Comparison of ENCODE assay signal across 9 mouse cellular contexts in genomic region chrX:153499294-153500046, GRCm38 (mm10). TPM values are rescaled to one million over a fixed set of nuclear protein-coding genes. Genes with fewer than 3 reads are reported as not detected.
DNase-seq lines count a peak whose midpoint lies in the region; ATAC-seq and TF ChIP-seq lines count a peak whose summit lies in the region.
"Had no signal": no experiment of that assay in that cellular context is flagged by ENCODE, and none has a peak within 500 bp of the region (broad histone marks: within the 10 kb centered on the region; RNA-seq: fewer than 3 reads in every experiment).

No protein-coding gene starts in this region.

- no peaks in the 10 kb centered on the region for H3K9me3 ChIP-seq in forebrain, embryonic 12.5 days
- H3K9me3 ChIP-seq in hindbrain, embryonic 15.5 days, result no peaks in the 10 kb centered on the region
- H3K9me3 ChIP-seq in limb, embryonic 14.5 days (ENCODE audit: control insufficient read depth, low read length), result no peaks in the 10 kb centered on the region
- H3K9me3 ChIP-seq in neural tube, embryonic 15.5 days (replicated peaks), result no peaks in the 10 kb centered on the region

- H3K4me1 ChIP-seq in forebrain, embryonic 12.5 days, result peaks cover 8% of the 10 kb centered on the region; the same call in 1 of the 2 replicates
- H3K4me1 ChIP-seq in hindbrain, embryonic 15.5 days (replicated peaks), result 0 out of 2 replicates have a peak, but pooled peaks cover 4% of the 10 kb centered on the region
- no peaks in the 10 kb centered on the region for H3K4me1 ChIP-seq in limb, embryonic 14.5 days (ENCODE audit: control insufficient read depth, insufficient read depth, low read length)
- peaks cover 2% of the 10 kb centered on the region; the same call in 1 of the 2 replicates for H3K4me1 ChIP-seq in neural tube, embryonic 15.5 days

- no peak for ATAC-seq in forebrain, embryonic 12.5 days (ENCODE audit: low FRiP score)
- no peak for ATAC-seq in hindbrain, embryonic 15.5 days (ENCODE audit: low FRiP score, low read depth)
- no peak for ATAC-seq in limb, embryonic 14.5 days (ENCODE audit: low FRiP score, low read depth)
- no peak for ATAC-seq in neural tube, embryonic 15.5 days (ENCODE audit: low FRiP score)

- H3K36me3 ChIP-seq in forebrain, embryonic 12.5 days (replicated peaks), result peaks cover 6% of the 10 kb centered on the region; the same call in 1 of the 2 replicates
- no peaks in the 10 kb centered on the region for H3K36me3 ChIP-seq in hindbrain, embryonic 15.5 days
- H3K36me3 ChIP-seq in limb, embryonic 14.5 days (ENCODE audit: control insufficient read depth, insufficient read depth, low read length), result no peaks in the 10 kb centered on the region
- H3K36me3 ChIP-seq in neural tube, embryonic 15.5 days, result no peaks in the 10 kb centered on the region

- peak overlapping the region; percentile 67 for H3K4me3 ChIP-seq in forebrain, embryonic 12.5 days (replicated peaks)
- peak overlapping the region; percentile 66 for H3K4me3 ChIP-seq in hindbrain, embryonic 15.5 days
- H3K4me3 ChIP-seq in limb, embryonic 14.5 days (replicated peaks; ENCODE audit: low read length), result peak overlapping the region; percentile 58
- peak overlapping the region; percentile 57 for H3K4me3 ChIP-seq in neural tube, embryonic 15.5 days (replicated peaks)

- TF ChIP-seq POLR2A in limb, embryonic 14.5 days (IDR thresholded peaks at IDR 0.05; ENCODE audit: borderline replicate concordance, extremely low read depth, insufficient read depth, insufficient read length), result no peak

- H3K4me2 ChIP-seq in forebrain, embryonic 12.5 days, result peak overlapping the region; percentile 64
- peak overlapping the region; percentile 72 for H3K4me2 ChIP-seq in hindbrain, embryonic 15.5 days
- peak overlapping the region; percentile 66 for H3K4me2 ChIP-seq in limb, embryonic 14.5 days (replicated peaks; ENCODE audit: low read depth, low read length, severe bottlenecking)
- peak overlapping the region; percentile 65 for H3K4me2 ChIP-seq in neural tube, embryonic 15.5 days

- H3K9ac ChIP-seq in forebrain, embryonic 12.5 days, result peak overlapping the region; percentile 87
- H3K9ac ChIP-seq in hindbrain, embryonic 15.5 days, result peak overlapping the region; percentile 79
- peak overlapping the region; percentile 82 for H3K9ac ChIP-seq in limb, embryonic 14.5 days (ENCODE audit: low read depth, low read length, severe bottlenecking)
- H3K9ac ChIP-seq in neural tube, embryonic 15.5 days (replicated peaks), result peak overlapping the region; percentile 76

- 18% methylated on average over 32 of the region's 32 CpGs for WGBS in forebrain, embryonic 12.5 days
- 33% methylated on average over 32 of the region's 32 CpGs for WGBS in hindbrain, embryonic 15.5 days
- WGBS in limb, embryonic 14.5 days, result 33% methylated on average over 31 of the region's 32 CpGs
- 20% methylated on average over 32 of the region's 32 CpGs for whole genome bisulfite sequencing in neural tube, embryonic 15.5 days

- no peaks in the 10 kb centered on the region for H3K27me3 ChIP-seq in forebrain, embryonic 12.5 days
- no peaks in the 10 kb centered on the region for H3K27me3 ChIP-seq in hindbrain, embryonic 15.5 days
- H3K27me3 ChIP-seq in limb, embryonic 14.5 days (ENCODE audit: control insufficient read depth, insufficient read depth, low read length), result no peaks in the 10 kb centered on the region
- H3K27me3 ChIP-seq in neural tube, embryonic 15.5 days (replicated peaks), result no peaks in the 10 kb centered on the region

- intact Hi-C loops in heart, postnatal 25 days (cut with DNase I), result loop anchor here (5.0 to 10.0 kb wide), 2 partner anchors 223 to 465 kb away; partner anchors contain the start of genes Mageh1 and Nbdy

- peak; percentile 87 for DNase-seq in heart, adult 11 months
- DNase-seq in heart, postnatal 25 days (ENCODE audit: low spot score), result no peak
- peak; percentile 3 for DNase-seq in adrenal gland, adult 8-10 months
- DNase-seq in limb, embryonic 14.5 days (ENCODE audit: low spot score), result no peak
- DNase-seq in gastrocnemius, adult 18-20 months (ENCODE audit: low spot score), result no peak

- peak overlapping the region; percentile 96 for H3K27ac ChIP-seq in forebrain, embryonic 12.5 days
- peak overlapping the region; percentile 96 for H3K27ac ChIP-seq in hindbrain, embryonic 15.5 days (replicated peaks)
- H3K27ac ChIP-seq in limb, embryonic 14.5 days (replicated peaks; ENCODE audit: low read depth, low read length), result 0 out of 2 replicates have a peak overlapping the region, but pooled peaks have one; percentile 5
- H3K27ac ChIP-seq in neural tube, embryonic 15.5 days (replicated peaks), result peak overlapping the region; percentile 95

RNA-seq across cellular contexts. Expression of gene Ubqln2, which starts 1.4 kb away (rescaled TPM):
- total RNA-seq in heart, postnatal 25 days (2021), result 10 to 100 TPM; 22.7 to 26.5 TPM
- total RNA-seq in adrenal gland, adult 8-10 months (2022), result 10 to 100 TPM; 64.1 to 79.8 (median 69.0) TPM
- polyA plus RNA-seq in forebrain, embryonic 12.5 days (2016; fragmentation: Nextera tagmentation; extraction: Ambion mirVana), result 55.1 and 63.9 TPM in 2 replicates
- 51.2 and 52.4 TPM in 2 replicates for polyA plus RNA-seq in hindbrain, embryonic 15.5 days (2015; fragmentation: Nextera tagmentation; extraction: Ambion mirVana)
- 64.4 and 86.6 TPM in 2 replicates for polyA plus RNA-seq in limb, embryonic 14.5 days (2012; rRNA removed)
- 29.2 and 31.9 TPM in 2 replicates for polyA plus RNA-seq in limb, embryonic 14.5 days (2014; fragmentation: Nextera tagmentation; extraction: Ambion mirVana)
- 38.5 and 42.0 TPM in 2 replicates for polyA plus RNA-seq in neural tube, embryonic 15.5 days (2015; fragmentation: Nextera tagmentation; extraction: Ambion mirVana)
- total RNA-seq in gastrocnemius, adult 18-20 months (2021), result 10 to 100 TPM; 20.6 to 20.7 TPM

RNA-seq across cellular contexts. Expression of gene Cypt3, which starts 58.9 kb away (rescaled TPM):
- not detected for total RNA-seq in heart, postnatal 25 days (2021)
- not detected for total RNA-seq in adrenal gland, adult 8-10 months (2022)
- not detected in 2 replicates for polyA plus RNA-seq in forebrain, embryonic 12.5 days (2016; fragmentation: Nextera tagmentation; extraction: Ambion mirVana)
- polyA plus RNA-seq in hindbrain, embryonic 15.5 days (2015; fragmentation: Nextera tagmentation; extraction: Ambion mirVana), result not detected in 2 replicates
- not detected in 2 replicates for polyA plus RNA-seq in limb, embryonic 14.5 days (2012; rRNA removed)
- not detected in 2 replicates for polyA plus RNA-seq in limb, embryonic 14.5 days (2014; fragmentation: Nextera tagmentation; extraction: Ambion mirVana)
- polyA plus RNA-seq in neural tube, embryonic 15.5 days (2015; fragmentation: Nextera tagmentation; extraction: Ambion mirVana), result not detected in 2 replicates
- total RNA-seq in gastrocnemius, adult 18-20 months (2021), result not detected
- polyA plus RNA-seq: Patski had no signal

Comparison
In these comparisons a context has a peak if more than half of its experiments do, and no peak if none do; other contexts are left out.
1. DNase-seq: peak in heart, adult 11 months (single experiment) and adrenal gland, adult 8-10 months (single experiment); none in heart, postnatal 25 days (single experiment), limb, embryonic 14.5 days (single experiment) and gastrocnemius, adult 18-20 months (single experiment).
2. H3K27ac ChIP-seq: peak in every context shown above with its lines; median percentile 96 in forebrain, embryonic 12.5 days; 96 in hindbrain, embryonic 15.5 days; 95 in neural tube, embryonic 15.5 days; 5 in limb, embryonic 14.5 days.
3. Peak in every context shown above with its lines, with median percentiles within 50 percentile points of each other: H3K4me2 ChIP-seq, H3K4me3 ChIP-seq and H3K9ac ChIP-seq.